Mouse (Mus musculus): Measurements from ENCODE around the gene Ccdc85b. TPM values are rescaled to one million over a fixed set of nuclear protein-coding genes. Genes with fewer than 3 reads are reported as not detected.

The Ccdc85b gene
- total and polyA plus RNA-seq, 2 experiments from 2014 or later: 15.6 to 19.4 TPM

- H3K27me3 ChIP-seq (ENCODE audit: insufficient read depth, low read length): no peaks in the 10 kb centered on the region
- WGBS: 80% methylated on average over 1 of the region's 1 CpGs
- H3K4me3 ChIP-seq (ENCODE audit: low read depth, low read length): no peak overlapping the region
- H3K4me1 ChIP-seq (ENCODE audit: insufficient read depth, low read length): peaks cover 16% of the 10 kb centered on the region
- no peak for TF ChIP-seq CTCF (IDR thresholded peaks at IDR 0.05)
- no peak overlapping the region for H3K4me2 ChIP-seq (ENCODE audit: low read depth, low read length, poor library complexity, severe bottlenecking)
- DNase-seq (ENCODE audit: low spot score) (peak; percentile 15), ATAC-seq (ENCODE audit: low FRiP score) (no peak)
- no peaks in the 10 kb centered on the region for H3K9me3 ChIP-seq (ENCODE audit: low read length)
- peaks cover 11% of the 10 kb centered on the region; the same call in 1 of the 2 replicates for H3K36me3 ChIP-seq (ENCODE audit: insufficient read depth, low read length)
- no peak overlapping the region for H3K9ac ChIP-seq (replicated peaks; ENCODE audit: low read length, poor library complexity, severe bottlenecking)
- H3K27ac ChIP-seq (ENCODE audit: low read depth, low read length): no peak overlapping the region
Observed at GRCm38 (mm10) chr19:5430408-5430807, 27.3 kb downstream of the Ccdc85b start.

GRCm38 (mm10) chr19:5429806-5430205 lies 27.9 kb downstream of the Ccdc85b start:
- Histone ChIP-seq H3K27me3 (ENCODE audit: insufficient read depth, low read length) (no peaks in the 10 kb centered on the region), H3K4me2 (ENCODE audit: low read depth, low read length, poor library complexity, severe bottlenecking) (no peak overlapping the region), H3K27ac (ENCODE audit: low read depth, low read length) (no peak overlapping the region), H3K9me3 (ENCODE audit: low read length) (no peaks in the 10 kb centered on the region), H3K4me1 (ENCODE audit: insufficient read depth, low read length) (peaks cover 16% of the 10 kb centered on the region), H3K9ac (replicated peaks; ENCODE audit: low read length, poor library complexity, severe bottlenecking) (no peak overlapping the region), H3K4me3 (ENCODE audit: low read depth, low read length) (no peak overlapping the region), H3K36me3 (ENCODE audit: insufficient read depth, low read length) (peaks cover 11% of the 10 kb centered on the region; the same call in 1 of the 2 replicates)
- TF ChIP-seq CTCF (IDR thresholded peaks at IDR 0.05): no peak
- ATAC-seq (ENCODE audit: low FRiP score) (no peak), DNase-seq (ENCODE audit: low spot score) (peak; percentile 26)
- 68% methylated on average over 8 of the region's 8 CpGs for WGBS

GRCm38 (mm10) chr19:5429219-5429618 lies 28.5 kb downstream of the Ccdc85b start:
- H3K27ac ChIP-seq (ENCODE audit: low read depth, low read length): no peak overlapping the region
- TF ChIP-seq CTCF (IDR thresholded peaks at IDR 0.05): no peak
- no peak overlapping the region for H3K4me2 ChIP-seq (ENCODE audit: low read depth, low read length, poor library complexity, severe bottlenecking)
- no peak overlapping the region for H3K4me3 ChIP-seq (ENCODE audit: low read depth, low read length)
- H3K4me1 ChIP-seq (ENCODE audit: insufficient read depth, low read length): peaks cover 16% of the 10 kb centered on the region
- ATAC-seq (ENCODE audit: low FRiP score) (no peak), DNase-seq (ENCODE audit: low spot score) (no peak)
- H3K36me3 ChIP-seq (ENCODE audit: insufficient read depth, low read length): peaks cover 11% of the 10 kb centered on the region; the same call in 1 of the 2 replicates
- no peaks in the 10 kb centered on the region for H3K9me3 ChIP-seq (ENCODE audit: low read length)
- no peak overlapping the region; the same call in 1 of the 2 replicates for H3K9ac ChIP-seq (replicated peaks; ENCODE audit: low read length, poor library complexity, severe bottlenecking)
- H3K27me3 ChIP-seq (ENCODE audit: insufficient read depth, low read length): no peaks in the 10 kb centered on the region
- 86% methylated on average over 4 of the region's 4 CpGs for WGBS

GRCm38 (mm10) chr19:5428083-5428482 lies 29.6 kb downstream of the Ccdc85b start:
- H3K4me1 ChIP-seq (ENCODE audit: insufficient read depth, low read length): peaks cover 17% of the 10 kb centered on the region
- peak; percentile 67 for TF ChIP-seq CTCF (IDR thresholded peaks at IDR 0.05)
- no peak overlapping the region for H3K9ac ChIP-seq (replicated peaks; ENCODE audit: low read length, poor library complexity, severe bottlenecking)
- peaks cover 11% of the 10 kb centered on the region; the same call in 1 of the 2 replicates for H3K36me3 ChIP-seq (ENCODE audit: insufficient read depth, low read length)
- H3K9me3 ChIP-seq (ENCODE audit: low read length): no peaks in the 10 kb centered on the region
- H3K4me3 ChIP-seq (ENCODE audit: low read depth, low read length): no peak overlapping the region
- ATAC-seq (ENCODE audit: low FRiP score) (no peak), DNase-seq (ENCODE audit: low spot score) (peak; percentile 51)
- H3K27me3 ChIP-seq (ENCODE audit: insufficient read depth, low read length): no peaks in the 10 kb centered on the region
- no peak overlapping the region for H3K4me2 ChIP-seq (ENCODE audit: low read depth, low read length, poor library complexity, severe bottlenecking)
- WGBS: 78% methylated on average over 2 of the region's 2 CpGs
- no peak overlapping the region for H3K27ac ChIP-seq (ENCODE audit: low read depth, low read length)

GRCm38 (mm10) chr19:5426640-5427290 lies 30.9 kb downstream of the Ccdc85b start:
- H3K9me3 ChIP-seq (ENCODE audit: low read length): no peaks in the 10 kb centered on the region
- H3K4me1 ChIP-seq (ENCODE audit: insufficient read depth, low read length): peaks cover 20% of the 10 kb centered on the region
- H3K36me3 ChIP-seq (ENCODE audit: insufficient read depth, low read length): peaks cover 17% of the 10 kb centered on the region; the same call in 1 of the 2 replicates
- WGBS: 89% methylated on average over 13 of the region's 13 CpGs
- H3K9ac ChIP-seq (replicated peaks; ENCODE audit: low read length, poor library complexity, severe bottlenecking): no peak overlapping the region
- no peaks in the 10 kb centered on the region for H3K27me3 ChIP-seq (ENCODE audit: insufficient read depth, low read length)
- no peak overlapping the region for H3K27ac ChIP-seq (ENCODE audit: low read depth, low read length)
- no peak for TF ChIP-seq CTCF (IDR thresholded peaks at IDR 0.05)
- DNase-seq (ENCODE audit: low spot score) (no peak), ATAC-seq (ENCODE audit: low FRiP score) (no peak)
- 0 out of 2 replicates have a peak overlapping the region, but pooled peaks have one; percentile 74 for H3K4me2 ChIP-seq (ENCODE audit: low read depth, low read length, poor library complexity, severe bottlenecking)
- H3K4me3 ChIP-seq (ENCODE audit: low read depth, low read length): no peak overlapping the region

GRCm38 (mm10) chr19:5425906-5426565 lies 31.7 kb downstream of the Ccdc85b start:
- H3K9me3 ChIP-seq (ENCODE audit: low read length): no peaks in the 10 kb centered on the region
- WGBS: 93% methylated on average over 18 of the region's 18 CpGs
- no peaks in the 10 kb centered on the region for H3K27me3 ChIP-seq (ENCODE audit: insufficient read depth, low read length)
- peaks cover 23% of the 10 kb centered on the region for H3K36me3 ChIP-seq (ENCODE audit: insufficient read depth, low read length)
- ATAC-seq (ENCODE audit: low FRiP score): no peak
- TF ChIP-seq CTCF (IDR thresholded peaks at IDR 0.05): no peak
- H3K27ac ChIP-seq (ENCODE audit: low read depth, low read length): peak overlapping the region; percentile 86
- no peak for DNase-seq (ENCODE audit: low spot score)
- peak overlapping the region; percentile 74 for H3K4me2 ChIP-seq (ENCODE audit: low read depth, low read length, poor library complexity, severe bottlenecking)
- peaks cover 20% of the 10 kb centered on the region for H3K4me1 ChIP-seq (ENCODE audit: insufficient read depth, low read length)
- peak overlapping the region; percentile 95 for H3K9ac ChIP-seq (replicated peaks; ENCODE audit: low read length, poor library complexity, severe bottlenecking)
- peak overlapping the region; percentile 70 for H3K4me3 ChIP-seq (ENCODE audit: low read depth, low read length)
